Mouse (Mus musculus) olfactory bulb, adult 2 months (tissue): ENCODE results near the gene Opn1sw. TPM values are rescaled to one million over a fixed set of nuclear protein-coding genes. Genes with fewer than 3 reads are reported as not detected.
"Not testable (repeated sequence)": the region's sequence is repeated elsewhere in the genome, so short reads cannot be mapped to it uniquely, and the experiment has no call there.

Experiments
- H3K27ac ChIP-seq: fragments of 200-500 bp; 2 replicates; pipeline ENCODE4 v1.5.1; 2012; ENCODE audit warnings: low read depth, low read length; ENCODE audit not compliant: insufficient read depth
- H3K4me1 ChIP-seq: fragments of 200-500 bp; 2 replicates; pipeline ENCODE4 v1.6.1; 2012; ENCODE audit warnings: low read length; ENCODE audit not compliant: control insufficient read depth, insufficient read depth
- H3K4me3 ChIP-seq: fragments of 200-500 bp; 2 replicates; pipeline ENCODE4 v1.5.1; 2012; ENCODE audit warnings: mild to moderate bottlenecking, low read depth, low read length, moderate library complexity; ENCODE audit not compliant: insufficient read depth
- CTCF ChIP-seq: fragments of 200-500 bp; IDR thresholded peaks from 2 replicates; pipeline ENCODE4 v1.5.1; 2012; ENCODE audit warnings: low read depth, mild to moderate bottlenecking, low read length, moderate library complexity; ENCODE audit not compliant: insufficient read depth
- POLR2A ChIP-seq: fragments of 200-500 bp; IDR thresholded peaks from 2 replicates; pipeline ENCODE4 v1.6.1; 2012; ENCODE audit warnings: mild to moderate bottlenecking, low read depth, low read length, moderate library complexity; ENCODE audit not compliant: insufficient read depth
- WGBS: fragments of 180-500 bp; shearing (Covaris S2); methylation state at CpG from one replicate; pipeline ENCODE4 v1.1.7; 2018; 5-methylcytosine and 5-hydroxymethylcytosine counted together
- polyA plus RNA-seq: library from polyadenylated mRNA; stranded (reverse); fragments of >200 nt; gene quantifications from 2 replicates; pipeline ENCODE4 v1.2.4, GENCODE M21; 2012; ENCODE audit warnings: low replicate concordance; ENCODE audit not compliant: missing spikeins, insufficient read depth, insufficient read length

The Opn1sw gene
- polyA plus RNA-seq, 1 experiment = not detected

DNA sequence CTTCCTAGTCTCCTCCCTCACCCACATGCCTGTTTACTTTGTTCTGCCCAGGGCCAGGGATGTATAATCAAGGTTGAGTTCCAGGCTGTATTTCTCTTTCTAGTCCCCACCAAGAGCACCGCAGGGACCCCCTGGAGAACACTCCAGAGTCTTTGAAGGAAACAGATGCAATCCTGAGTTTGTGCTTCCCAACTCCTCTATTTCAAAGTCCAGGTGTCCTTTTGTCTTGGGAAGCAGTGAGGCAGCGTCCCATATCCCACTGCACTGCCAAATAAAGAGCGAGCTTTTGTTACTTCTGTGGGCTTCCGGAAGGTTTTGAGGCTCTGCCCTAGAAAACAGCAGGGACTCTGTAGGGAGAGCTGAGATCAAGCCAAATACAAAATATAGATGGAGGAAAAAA, 11.6 kb upstream of the Opn1sw start:
- WGBS = 68% methylated on average over 4 of the region's 4 CpGs
- TF ChIP-seq CTCF (no peak), POLR2A (no peak)
- no peak overlapping the region for H3K27ac ChIP-seq
- H3K4me3 ChIP-seq = no peak overlapping the region
- H3K4me1 ChIP-seq = peaks cover 12% of the 10 kb centered on the region

- 40% methylated on average over 6 of the region's 6 CpGs for WGBS
- no peak for TF ChIP-seq POLR2A
- no peak for TF ChIP-seq CTCF
- peaks cover 12% of the 10 kb centered on the region for H3K4me1 ChIP-seq
- H3K27ac ChIP-seq = no peak overlapping the region
- peak overlapping the region; percentile 90 for H3K4me3 ChIP-seq
These were observed 9.3 kb upstream of the Opn1sw start for GRCm38 (mm10) chr6:29397575-29397974.

- WGBS = 7% methylated on average over 24 of the region's 24 CpGs
- TF ChIP-seq POLR2A (no peak), CTCF (no peak)
- peak overlapping the region; percentile 90 for H3K4me3 ChIP-seq
These were observed 8.7 kb upstream of the Opn1sw start for GRCm38 (mm10) chr6:29396714-29397540.

GRCm38 (mm10) chr6:29395910-29396713, 7.8 kb upstream of the Opn1sw start, which contains the start of gene Ccdc136:
TSS of gene Ccdc136 (plus strand) at chr6:29396309.
- 1% methylated on average over 49 of the region's 49 CpGs for WGBS

More at GRCm38 (mm10) chr6:29396714-29397540, 8.7 kb upstream of the Opn1sw start:
- Histone ChIP-seq H3K4me1 (peaks cover 12% of the 10 kb centered on the region), H3K27ac (no peak overlapping the region)

GRCm38 (mm10) chr6:29394286-29394685, 6.0 kb upstream of the Opn1sw start:
- Histone ChIP-seq H3K4me1 (peaks cover 12% of the 10 kb centered on the region), H3K27ac (no peak overlapping the region), H3K4me3 (no peak overlapping the region)
- TF ChIP-seq CTCF = no peak
- 87% methylated on average over 1 of the region's 1 CpGs for WGBS

More at GRCm38 (mm10) chr6:29395910-29396713, 7.8 kb upstream of the Opn1sw start, which contains the start of gene Ccdc136:
- no peak for TF ChIP-seq POLR2A
- no peak for TF ChIP-seq CTCF
- Histone ChIP-seq H3K27ac (no peak within 1 kb of the TSS), H3K4me3 (peak within 1 kb of the TSS; percentile 90), H3K4me1 (peaks cover 12% of the 10 kb centered on the region)

DNA sequence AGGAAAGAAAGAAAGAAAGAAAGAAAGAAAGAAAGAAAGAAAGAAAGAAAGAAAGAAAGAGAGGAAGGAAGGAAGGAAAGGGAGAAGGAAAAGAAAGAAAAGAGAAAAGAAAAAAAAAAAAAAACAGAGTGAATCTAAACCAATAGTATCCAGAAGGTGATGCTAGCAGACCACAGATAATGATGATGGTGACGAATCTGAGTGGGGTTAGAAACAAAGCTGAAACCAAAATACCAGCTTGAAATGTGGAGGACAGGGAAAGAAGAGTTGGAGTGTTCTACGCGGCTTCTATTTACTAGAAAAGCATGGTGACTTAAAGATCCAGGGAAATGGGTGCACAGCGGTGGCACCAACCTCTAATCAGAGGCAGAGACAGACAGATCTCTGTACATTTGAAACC, 3.5 kb upstream of the Opn1sw start:
- Histone ChIP-seq H3K27ac (no peak overlapping the region), H3K4me1 (peaks cover 4% of the 10 kb centered on the region; the same call in 1 of the 2 replicates), H3K4me3 (no peak overlapping the region)
- TF ChIP-seq CTCF (no peak), POLR2A (no peak)
- 50% methylated on average over 4 of the region's 4 CpGs for WGBS

DNA sequence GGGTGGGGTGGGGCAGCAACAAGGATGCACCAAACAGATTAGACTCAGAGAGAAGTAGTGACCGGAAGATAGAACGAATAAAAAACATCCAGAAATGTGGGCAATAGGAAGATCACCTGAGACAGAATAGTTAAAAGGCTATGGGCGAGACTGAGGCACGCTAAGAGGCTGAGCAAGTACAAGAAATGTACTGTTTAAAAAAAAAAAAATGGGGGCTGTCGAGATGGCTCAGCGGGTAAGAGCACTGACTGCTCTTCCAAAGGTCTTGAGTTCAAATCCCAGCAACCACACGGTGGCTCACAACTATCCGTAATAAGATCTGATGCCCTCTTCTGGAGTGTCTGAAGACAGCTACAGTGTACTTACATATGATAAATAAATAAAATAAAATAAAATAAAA, 3.0 kb upstream of the Opn1sw start:
- WGBS = 75% methylated on average over 8 of the region's 8 CpGs
- not testable (repeated sequence) for H3K27ac ChIP-seq, H3K4me1 ChIP-seq

GRCm38 (mm10) chr6:29390500-29390899, 2.2 kb upstream of the Opn1sw start:
- H3K27ac ChIP-seq, H3K4me3 ChIP-seq, H3K4me1 ChIP-seq: not testable (repeated sequence)
- WGBS = 94% methylated on average over 1 of the region's 1 CpGs

More for the DNA sequence above, 3.0 kb upstream of the Opn1sw start:
- H3K4me3 ChIP-seq = not testable (repeated sequence)

DNA sequence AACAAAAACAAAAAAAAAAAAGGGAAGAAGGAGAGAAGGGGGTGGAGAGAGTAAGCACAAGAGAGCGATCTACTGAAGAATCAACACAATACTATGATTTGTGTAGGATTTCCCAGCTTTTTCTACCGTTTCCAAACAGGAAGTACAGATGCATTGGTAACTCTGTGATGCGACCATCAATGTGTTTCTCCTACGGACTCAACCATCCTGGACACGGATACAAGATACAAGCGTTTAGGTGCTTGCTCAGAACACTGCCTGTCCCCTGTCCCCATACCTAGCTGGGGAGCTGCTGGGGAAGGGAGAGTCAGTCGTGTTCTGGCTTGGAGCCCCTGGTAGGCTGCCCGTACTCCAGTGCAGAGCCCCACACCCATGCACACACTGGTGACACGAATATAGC, 1.2 kb upstream of the Opn1sw start:
- no peak for TF ChIP-seq POLR2A
- TF ChIP-seq CTCF = no peak
- Histone ChIP-seq H3K4me3 (no peak overlapping the region), H3K4me1 (no peaks in the 10 kb centered on the region), H3K27ac (no peak overlapping the region)
- WGBS = 58% methylated on average over 9 of the region's 9 CpGs
